ENCODE assay signal across 15 mouse cellular contexts in genomic region chr12:34215023-34216020, GRCm38 (mm10).
DNase-seq lines count a peak whose midpoint lies in the region; ATAC-seq and TF ChIP-seq lines count a peak whose summit lies in the region.
"Had no signal": no experiment of that assay in that cellular context is flagged by ENCODE, and none has a peak within 500 bp of the region (broad histone marks: within the 10 kb centered on the region; RNA-seq: fewer than 3 reads in every experiment).

No protein-coding gene starts in this region.

- H3K4me3 ChIP-seq in midbrain, embryonic 14.5 days (replicated peaks; ENCODE audit: low read depth, low read length): no peak overlapping the region
- no peak overlapping the region for H3K4me3 ChIP-seq in midbrain, embryonic 10.5 days
- no peak overlapping the region for H3K4me3 ChIP-seq in hindbrain, embryonic 14.5 days (replicated peaks; ENCODE audit: low read length)
- H3K4me3 ChIP-seq in neural tube, embryonic 15.5 days (replicated peaks): no peak overlapping the region
- H3K4me3 ChIP-seq in thymus, adult 2 months (ENCODE audit: control insufficient read depth, insufficient read depth, low read length): no peak overlapping the region
- H3K4me3 ChIP-seq: layer of hippocampus, adult 2 months; liver, embryonic 13.5 days had no signal

- H3K27ac ChIP-seq in midbrain, embryonic 14.5 days (replicated peaks; ENCODE audit: low read depth, low read length): no peak overlapping the region
- no peak overlapping the region for H3K27ac ChIP-seq in midbrain, embryonic 10.5 days (replicated peaks)
- no peak overlapping the region for H3K27ac ChIP-seq in hindbrain, embryonic 14.5 days
- H3K27ac ChIP-seq in neural tube, embryonic 15.5 days (replicated peaks): no peak overlapping the region
- no peak overlapping the region for H3K27ac ChIP-seq in thymus, adult 2 months (ENCODE audit: control insufficient read depth, insufficient read depth, low read length)
- H3K27ac ChIP-seq: layer of hippocampus, adult 2 months; liver, embryonic 13.5 days; macrophage had no signal

- no peaks in the 10 kb centered on the region for H3K27me3 ChIP-seq in midbrain, embryonic 14.5 days (ENCODE audit: control insufficient read depth, insufficient read depth, low read length)
- no peaks in the 10 kb centered on the region for H3K27me3 ChIP-seq in midbrain, embryonic 10.5 days (ENCODE audit: low read depth, poor library complexity, severe bottlenecking)
- H3K27me3 ChIP-seq in hindbrain, embryonic 14.5 days (ENCODE audit: control insufficient read depth, insufficient read depth, low read length): no peaks in the 10 kb centered on the region
- no peaks in the 10 kb centered on the region for H3K27me3 ChIP-seq in neural tube, embryonic 15.5 days (replicated peaks)
- no peaks in the 10 kb centered on the region for H3K27me3 ChIP-seq in thymus, adult 2 months (ENCODE audit: control insufficient read depth, insufficient read depth, low read length)
- H3K27me3 ChIP-seq: liver, embryonic 13.5 days had no signal

- no peak for TF ChIP-seq CTCF in thymus, adult 2 months (IDR thresholded peaks at IDR 0.05; ENCODE audit: borderline replicate concordance, control insufficient read depth, extremely low read depth, insufficient read depth, low read length, poor library complexity)

- peak; percentile 29 for DNase-seq in midbrain, embryonic 14.5 days
- no peak for DNase-seq in midbrain, embryonic 10.5 days (ENCODE audit: low spot score)
- DNase-seq in embryo, embryonic 11.5 days (ENCODE audit: low read depth, low spot score): peak; percentile 35
- peak; percentile 37 for DNase-seq in hindbrain, embryonic 14.5 days (ENCODE audit: low spot score)
- no peak for DNase-seq in adrenal gland, postnatal 36 days
- no peak for DNase-seq in thymus, adult 2 months
- DNase-seq: cerebellum, adult 9-10 months; heart, adult 11 months; liver, embryonic 13.5 days; right cerebral cortex, adult 18-20 months; thymus, postnatal 36 days had no signal

- TF ChIP-seq POLR2A in thymus, adult 2 months (IDR thresholded peaks at IDR 0.05; ENCODE audit: control insufficient read depth, extremely low read depth, insufficient read depth, low read length, poor library complexity): no peak

- no peaks in the 10 kb centered on the region for H3K4me1 ChIP-seq in midbrain, embryonic 14.5 days (ENCODE audit: control insufficient read depth, insufficient read depth, low read length)
- peaks cover 13% of the 10 kb centered on the region for H3K4me1 ChIP-seq in midbrain, embryonic 10.5 days
- peaks cover 7% of the 10 kb centered on the region; the same call in 1 of the 2 replicates for H3K4me1 ChIP-seq in hindbrain, embryonic 14.5 days (replicated peaks; ENCODE audit: control insufficient read depth, insufficient read depth, low read length)
- H3K4me1 ChIP-seq in neural tube, embryonic 15.5 days: peaks cover 7% of the 10 kb centered on the region
- no peaks in the 10 kb centered on the region for H3K4me1 ChIP-seq in thymus, adult 2 months (replicated peaks; ENCODE audit: control insufficient read depth, insufficient read depth, low read length)
- H3K4me1 ChIP-seq: liver, embryonic 13.5 days had no signal

- no peak overlapping the region for H3K4me2 ChIP-seq in midbrain, embryonic 14.5 days (ENCODE audit: low read length)
- no peak overlapping the region for H3K4me2 ChIP-seq in hindbrain, embryonic 14.5 days (replicated peaks)
- peak overlapping the region; percentile 37 for H3K4me2 ChIP-seq in neural tube, embryonic 15.5 days
- H3K4me2 ChIP-seq: liver, embryonic 13.5 days had no signal

- H3K9me3 ChIP-seq in midbrain, embryonic 14.5 days (ENCODE audit: control insufficient read depth, low read length): no peaks in the 10 kb centered on the region
- H3K9me3 ChIP-seq in midbrain, embryonic 10.5 days (replicated peaks): no peaks in the 10 kb centered on the region
- H3K9me3 ChIP-seq in hindbrain, embryonic 14.5 days (ENCODE audit: control insufficient read depth, low read length): no peaks in the 10 kb centered on the region
- H3K9me3 ChIP-seq in neural tube, embryonic 15.5 days (replicated peaks): no peaks in the 10 kb centered on the region
- H3K9me3 ChIP-seq: liver, embryonic 13.5 days had no signal

- 70% methylated on average over 17 of the region's 17 CpGs for WGBS in midbrain, embryonic 14.5 days
- WGBS in midbrain, embryonic 10.5 days: 74% methylated on average over 17 of the region's 17 CpGs
- WGBS in hindbrain, embryonic 14.5 days: 56% methylated on average over 17 of the region's 17 CpGs
- 21% methylated on average over 17 of the region's 17 CpGs for WGBS in neural tube, embryonic 15.5 days
- WGBS in thymus, adult 2 months: 59% methylated on average over 17 of the region's 17 CpGs

- H3K36me3 ChIP-seq in midbrain, embryonic 14.5 days (ENCODE audit: control insufficient read depth, insufficient read depth, low read length): no peaks in the 10 kb centered on the region
- no peaks in the 10 kb centered on the region for H3K36me3 ChIP-seq in midbrain, embryonic 10.5 days
- no peaks in the 10 kb centered on the region for H3K36me3 ChIP-seq in hindbrain, embryonic 14.5 days (replicated peaks; ENCODE audit: control insufficient read depth, insufficient read depth)
- H3K36me3 ChIP-seq in neural tube, embryonic 15.5 days: no peaks in the 10 kb centered on the region
- no peaks in the 10 kb centered on the region for H3K36me3 ChIP-seq in thymus, adult 2 months (ENCODE audit: control insufficient read depth, insufficient read depth, low read length)
- H3K36me3 ChIP-seq: liver, embryonic 13.5 days had no signal

- peak; percentile 17; the same call in 1 of the 2 replicates for ATAC-seq in midbrain, embryonic 14.5 days (ENCODE audit: low FRiP score, low TSS enrichment)
- ATAC-seq in hindbrain, embryonic 14.5 days (ENCODE audit: low FRiP score): no peak
- ATAC-seq in neural tube, embryonic 15.5 days (ENCODE audit: low FRiP score): no peak
- ATAC-seq: forebrain, embryonic 16.5 days had no signal

- H3K9ac ChIP-seq in midbrain, embryonic 14.5 days (replicated peaks; ENCODE audit: low read length): no peak overlapping the region
- no peak overlapping the region for H3K9ac ChIP-seq in hindbrain, embryonic 14.5 days
- H3K9ac ChIP-seq in neural tube, embryonic 15.5 days (replicated peaks): no peak overlapping the region
- H3K9ac ChIP-seq: liver, embryonic 13.5 days had no signal

Comparison
In these comparisons a context has a peak if more than half of its experiments do, and no peak if none do; other contexts are left out.
1. DNase-seq: peak in midbrain, embryonic 14.5 days (single experiment), embryo, embryonic 11.5 days (single experiment) and hindbrain, embryonic 14.5 days (single experiment); none in midbrain, embryonic 10.5 days (single experiment), adrenal gland, postnatal 36 days (0 of 2) and thymus, adult 2 months (single experiment).